Mouse (Mus musculus) MEL (cell line): ENCODE results near the gene Il11. TPM values are rescaled to one million over a fixed set of nuclear protein-coding genes. Genes with fewer than 3 reads are reported as not detected.

ENCODE experiments used
- DNase-seq: peaks from one replicate; pipeline ENCODE4 v3.0.0; 2011; ENCODE audit warnings: low read depth, low spot score
- H3K27ac ChIP-seq: 2 replicates; pipeline ENCODE4 v1.5.1; 2012; ENCODE audit warnings: low read depth, mild to moderate bottlenecking, control low read depth, low read length, moderate library complexity; ENCODE audit not compliant: control insufficient read depth
- H3K27me3 ChIP-seq, 2 experiments: fragments of 150-350 bp in 1 of 2; sonication (generic) in 1 of 2; 2 replicates each; pipeline ENCODE4 v1.6.1; 2012; ENCODE audit warnings: low read length in 2 of 2, mild to moderate bottlenecking in 2 of 2, improper control_type of control experiment in 1 of 2, moderate library complexity in 1 of 2; ENCODE audit not compliant: insufficient read depth in 2 of 2, control insufficient read depth in 1 of 2
- H3K36me3 ChIP-seq, 2 experiments: 2 replicates each; pipeline ENCODE4 v1.6.1; 2012 to 2014; ENCODE audit warnings: low read length in 2 of 2, improper control_type of control experiment in 1 of 2, inconsistent platforms in 1 of 2, mild to moderate bottlenecking in 1 of 2; ENCODE audit not compliant: insufficient read depth in 2 of 2, control insufficient read depth in 1 of 2
- H3K4me1 ChIP-seq, 2 experiments: fragments of 150-350 bp in 1 of 2; sonication (generic) in 1 of 2; 2 replicates each; pipeline ENCODE4 v1.6.1; 2012; ENCODE audit warnings: low read length in 2 of 2, improper control_type of control experiment in 1 of 2, mild to moderate bottlenecking in 1 of 2; ENCODE audit not compliant: insufficient read depth in 2 of 2, control insufficient read depth in 1 of 2
- H3K4me3 ChIP-seq, 2 experiments: fragments of 150-350 bp in 1 of 2; sonication (generic) in 1 of 2; 2 replicates each; pipeline ENCODE4 v1.5.1; 2012; ENCODE audit warnings: low read depth in 2 of 2, low read length in 2 of 2, mild to moderate bottlenecking in 2 of 2, moderate library complexity in 2 of 2, control low read depth in 1 of 2, improper control_type of control experiment in 1 of 2; ENCODE audit not compliant: control insufficient read depth in 1 of 2, insufficient read depth in 1 of 2
- H3K79me2 ChIP-seq: 2 replicates; pipeline ENCODE4 v1.6.1; 2012; ENCODE audit warnings: mild to moderate bottlenecking, low read length, moderate library complexity; ENCODE audit not compliant: control insufficient read depth, poor library complexity, insufficient read depth
- H3K9ac ChIP-seq: 2 replicates; pipeline ENCODE4 v1.6.1; 2012; ENCODE audit warnings: low read depth, mild to moderate bottlenecking, control low read depth, low read length, moderate library complexity; ENCODE audit not compliant: control insufficient read depth, poor library complexity, severe bottlenecking
- H3K9me3 ChIP-seq: fragments of 150-350 bp; sonication (generic); replicated peaks from 2 replicates; pipeline ENCODE4 v1.6.1; 2012; ENCODE audit warnings: mild to moderate bottlenecking, low read length, improper control_type of control experiment, moderate library complexity; ENCODE audit not compliant: insufficient read depth
- CHD1 ChIP-seq: IDR thresholded peaks from 2 replicates; pipeline ENCODE4 v1.6.1; 2012; ENCODE audit warnings: low read depth, mild to moderate bottlenecking, inconsistent platforms, low read length, improper control_type of control experiment
- CHD2 ChIP-seq: IDR thresholded peaks from 2 replicates; pipeline ENCODE4 v1.6.1; 2011; ENCODE audit warnings: low read length, improper control_type of control experiment
- EP300 ChIP-seq, 2 experiments: IDR thresholded peaks; 2 replicates each; pipeline ENCODE4 v1.6.1; 2011; ENCODE audit warnings: improper control_type of control experiment in 2 of 2, low read length in 2 of 2, low read depth in 1 of 2, mild to moderate bottlenecking in 1 of 2
- ETS1 ChIP-seq: IDR thresholded peaks from 2 replicates; pipeline ENCODE4 v1.6.1; 2012; ENCODE audit warnings: low read depth, mild to moderate bottlenecking, inconsistent platforms, low read length, improper control_type of control experiment, moderate library complexity
- GABPA ChIP-seq: IDR thresholded peaks from 2 replicates; pipeline ENCODE4 v1.6.1; 2012; ENCODE audit warnings: low read depth, mild to moderate bottlenecking, inconsistent platforms, low read length, improper control_type of control experiment, moderate library complexity
- HCFC1 ChIP-seq: IDR thresholded peaks from 2 replicates; pipeline ENCODE4 v1.6.1; 2012; ENCODE audit warnings: low read depth, mild to moderate bottlenecking, inconsistent platforms, low read length, improper control_type of control experiment, moderate library complexity
- JUND ChIP-seq: IDR thresholded peaks from 2 replicates; pipeline ENCODE4 v1.6.1; 2011; ENCODE audit warnings: low read depth, mild to moderate bottlenecking, improper control_type of control experiment, low read length
- MAFK ChIP-seq: IDR thresholded peaks from 2 replicates; pipeline ENCODE4 v1.6.1; 2011; ENCODE audit warnings: low read depth, mild to moderate bottlenecking, low read length, improper control_type of control experiment, borderline replicate concordance
- MAX ChIP-seq: IDR thresholded peaks from 2 replicates; pipeline ENCODE4 v1.6.1; 2011; ENCODE audit warnings: low read length, improper control_type of control experiment
- MXI1 ChIP-seq: IDR thresholded peaks from 2 replicates; pipeline ENCODE4 v1.6.1; 2011; ENCODE audit warnings: mild to moderate bottlenecking, low read depth, low read length, improper control_type of control experiment
- MYB ChIP-seq: IDR thresholded peaks from 2 replicates; pipeline ENCODE4 v1.6.1; 2011; ENCODE audit warnings: mild to moderate bottlenecking, low read depth, low read length, improper control_type of control experiment
- NRF1 ChIP-seq: IDR thresholded peaks from 2 replicates; pipeline ENCODE4 v1.6.1; 2014; ENCODE audit warnings: low read depth, mild to moderate bottlenecking, inconsistent platforms, low read length, improper control_type of control experiment, moderate library complexity; ENCODE audit not compliant: poor library complexity, insufficient read depth, severe bottlenecking
- POLR2AphosphoS2 ChIP-seq: IDR thresholded peaks from 2 replicates; pipeline ENCODE4 v1.6.1; 2011; ENCODE audit warnings: low read length, improper control_type of control experiment
- RAD21 ChIP-seq: IDR thresholded peaks from 2 replicates; pipeline ENCODE4 v1.6.1; 2011; ENCODE audit warnings: mild to moderate bottlenecking, low read depth, low read length, improper control_type of control experiment
- RCOR1 ChIP-seq: IDR thresholded peaks from 2 replicates; pipeline ENCODE4 v1.6.1; 2012; ENCODE audit warnings: low read depth, mild to moderate bottlenecking, inconsistent platforms, low read length, improper control_type of control experiment
- SIN3A ChIP-seq: IDR thresholded peaks from 2 replicates; pipeline ENCODE4 v1.6.1; 2012; ENCODE audit warnings: low read length, improper control_type of control experiment, inconsistent platforms
- SMC3 ChIP-seq: IDR thresholded peaks from 2 replicates; pipeline ENCODE4 v1.6.1; 2011; ENCODE audit warnings: low read depth, low read length, improper control_type of control experiment
- TAL1 ChIP-seq: IDR thresholded peaks from 2 replicates; pipeline ENCODE4 v1.6.1; 2012; ENCODE audit warnings: mild to moderate bottlenecking, inconsistent platforms, low read length, moderate library complexity, mixed read lengths
- TBP ChIP-seq: IDR thresholded peaks from 2 replicates; pipeline ENCODE4 v1.8.0; 2011; ENCODE audit warnings: low read depth, low read length, improper control_type of control experiment
- TCF12 ChIP-seq: IDR thresholded peaks from 2 replicates; pipeline ENCODE4 v1.6.1; 2014; ENCODE audit warnings: low read depth, mild to moderate bottlenecking, inconsistent platforms, low read length, improper control_type of control experiment, moderate library complexity
- UBTF ChIP-seq: IDR thresholded peaks from 2 replicates; pipeline ENCODE4 v1.6.1; 2012; ENCODE audit warnings: low read depth, mild to moderate bottlenecking, inconsistent platforms, low read length, improper control_type of control experiment, moderate library complexity, borderline replicate concordance; ENCODE audit not compliant: insufficient read depth
- USF1 ChIP-seq: IDR thresholded peaks from 2 replicates; pipeline ENCODE4 v1.6.1; 2014; ENCODE audit warnings: low read depth, mild to moderate bottlenecking, inconsistent platforms, low read length, improper control_type of control experiment, moderate library complexity
- ZKSCAN1 ChIP-seq: IDR thresholded peaks from 2 replicates; pipeline ENCODE4 v1.6.1; 2012; ENCODE audit warnings: low read depth, mild to moderate bottlenecking, inconsistent platforms, low read length, improper control_type of control experiment, moderate library complexity
- ZMIZ1 ChIP-seq: IDR thresholded peaks from 2 replicates; pipeline ENCODE4 v1.6.1; 2012; ENCODE audit warnings: low read depth, mild to moderate bottlenecking, inconsistent platforms, low read length, improper control_type of control experiment, moderate library complexity
- polyA plus RNA-seq, 2 experiments: library from polyadenylated mRNA; stranded (reverse) in 1 of 2; unstranded in 1 of 2; fragments of >175 nt in 1 of 2; fragments of >200 nt in 1 of 2; gene quantifications; 2 replicates each; pipeline versions ENCODE4 v1.2.1 to v1.2.4; 2012; ENCODE audit warnings: low replicate concordance in 2 of 2, low read depth in 1 of 2; ENCODE audit not compliant: insufficient read length in 2 of 2, insufficient read depth in 1 of 2, missing spikeins in 1 of 2
- total RNA-seq: library from RNA; depleted of rRNA; stranded (reverse); fragments of 300-350 nt; gene quantifications from 2 replicates; pipeline ENCODE4 v1.2.3, GENCODE M21; 2012

Il11 gene
- total and polyA plus RNA-seq, 3 experiments, result 0.07 to 0.12 TPM; not detected in 1

GRCm38 (mm10) chr7:4816559-4816958 lies 33.9 kb upstream of the Il11 start:
- Histone ChIP-seq H3K27me3 (peaks cover under 1 to 7% of the 10 kb centered on the region in 2 experiments; a peak in 3 of 4 replicates), H3K79me2 (peaks cover 8% of the 10 kb centered on the region), H3K9ac (no peak overlapping the region), H3K9me3 (no peaks in the 10 kb centered on the region), H3K4me3 (no peak overlapping the region), H3K36me3 (no peaks in the 10 kb centered on the region; a peak in 1 of 4 replicates), H3K27ac (no peak overlapping the region), H3K4me1 (peaks cover 0 to 2% of the 10 kb centered on the region in 2 experiments; a peak in 1 of 4 replicates)
- DNase-seq, result no peak
- TF ChIP-seq MYB (no peak), SIN3A (no peak), TBP (no peak), UBTF (no peak), NRF1 (no peak), TCF12 (no peak), ETS1 (no peak), MAFK (no peak), MXI1 (no peak), CHD2 (no peak), RCOR1 (no peak), HCFC1 (no peak), GABPA (no peak), POLR2AphosphoS2 (no peak)

- no peaks in the 10 kb centered on the region for H3K9me3 ChIP-seq
- H3K4me3 ChIP-seq, result peak overlapping the region; percentile 62 to 66
- TF ChIP-seq ETS1 (no peak), TAL1 (no peak), ZKSCAN1 (no peak), MAX (peak; percentile 28; the same call in 1 of the 2 replicates), RCOR1 (no peak), MXI1 (no peak), SMC3 (no peak), ZMIZ1 (peak; percentile 46; the same call in 1 of the 2 replicates), TBP (no peak), USF1 (no peak), HCFC1 (no peak), CHD1 (no peak), JUND (no peak), RAD21 (no peak), EP300 (IDR thresholded peaks at IDR 0.05; ENCODE audit: low read depth in 1 of 2, low read length in 2 of 2) (no peak)
- H3K79me2 ChIP-seq, result peaks cover 27% of the 10 kb centered on the region
- peak overlapping the region; percentile 69 for H3K9ac ChIP-seq
- H3K36me3 ChIP-seq, result peaks cover 16 to 21% of the 10 kb centered on the region in 2 experiments
- DNase-seq, result peak; percentile 38
- no peaks in the 10 kb centered on the region for H3K27me3 ChIP-seq
- peaks cover 3 to 14% of the 10 kb centered on the region in 2 experiments for H3K4me1 ChIP-seq
- peak overlapping the region; percentile 78 for H3K27ac ChIP-seq
Measured at GRCm38 (mm10) chr7:4813105-4813791, 30.6 kb upstream of the Il11 start.
